In genomic region chr2:35109924-35110304, GRCm38 (mm10) we compare ENCODE assay signal across 8 mouse cellular contexts. TPM values are rescaled to one million over a fixed set of nuclear protein-coding genes. Genes with fewer than 3 reads are reported as not detected.
DNase-seq lines count a peak whose midpoint lies in the region; ATAC-seq and TF ChIP-seq lines count a peak whose summit lies in the region.

No protein-coding gene starts in this region.

- WGBS in heart, embryonic 11.5 days (ENCODE audit: insufficient replicate concordance): 2% methylated on average over 13 of the region's 13 CpGs
- WGBS in hindbrain, embryonic 12.5 days: 2% methylated on average over 13 of the region's 13 CpGs
- WGBS in midbrain, embryonic 12.5 days: under 1% methylated on average over 13 of the region's 13 CpGs

- no peaks in the 10 kb centered on the region; the same call in 1 of the 2 replicates for H3K4me1 ChIP-seq in heart, embryonic 11.5 days (ENCODE audit: control insufficient read depth, insufficient read depth, low read length)
- no peaks in the 10 kb centered on the region for H3K4me1 ChIP-seq in ES-E14 (ENCODE audit: control insufficient read depth in 2 of 2, insufficient read depth in 2 of 2, low read length in 2 of 2, poor library complexity in 1 of 2)
- peaks cover 4% of the 10 kb centered on the region; the same call in 1 of the 2 replicates for H3K4me1 ChIP-seq in hindbrain, embryonic 12.5 days
- peaks cover 5% of the 10 kb centered on the region; the same call in 1 of the 2 replicates for H3K4me1 ChIP-seq in midbrain, embryonic 12.5 days

- H3K4me2 ChIP-seq in heart, embryonic 11.5 days: peak overlapping the region; percentile 71
- H3K4me2 ChIP-seq in hindbrain, embryonic 12.5 days (replicated peaks): peak overlapping the region; percentile 59
- H3K4me2 ChIP-seq in midbrain, embryonic 12.5 days (replicated peaks): peak overlapping the region; percentile 73

- no peaks in the 10 kb centered on the region for H3K9me3 ChIP-seq in heart, embryonic 11.5 days (replicated peaks; ENCODE audit: control insufficient read depth, low read length)
- H3K9me3 ChIP-seq in ES-E14 (ENCODE audit: control insufficient read depth, insufficient read depth, low read depth, low read length): no peaks in the 10 kb centered on the region
- H3K9me3 ChIP-seq in hindbrain, embryonic 12.5 days (replicated peaks): no peaks in the 10 kb centered on the region
- H3K9me3 ChIP-seq in midbrain, embryonic 12.5 days: no peaks in the 10 kb centered on the region

- no peaks in the 10 kb centered on the region for H3K27me3 ChIP-seq in heart, embryonic 11.5 days (ENCODE audit: control insufficient read depth, insufficient read depth, low read length)
- H3K27me3 ChIP-seq in hindbrain, embryonic 12.5 days: no peaks in the 10 kb centered on the region
- H3K27me3 ChIP-seq in midbrain, embryonic 12.5 days: no peaks in the 10 kb centered on the region

- H3K27ac ChIP-seq in heart, embryonic 11.5 days (ENCODE audit: low read depth, low read length): peak overlapping the region; percentile 88
- no peak overlapping the region for H3K27ac ChIP-seq in ES-E14 (ENCODE audit: insufficient read depth, low read depth, low read length, poor library complexity, severe bottlenecking)
- H3K27ac ChIP-seq in hindbrain, embryonic 12.5 days: peak overlapping the region; percentile 87; the same call in 1 of the 2 replicates
- no peak overlapping the region; the same call in 1 of the 2 replicates for H3K27ac ChIP-seq in midbrain, embryonic 12.5 days (replicated peaks)

- in situ Hi-C loops in ES-E14 (cut with MboI; ENCODE audit: low sequenced_read_pairs in 2 of 2, unreplicated experiment in 2 of 2): loop anchor here in 1 of 2 experiments (25.0 kb wide), 1 partner anchor 273 kb away; the partner anchor contains the start of genes Fbxw2 and Gm34653

- H3K9ac ChIP-seq in heart, embryonic 11.5 days (ENCODE audit: low read depth, low read length): peak overlapping the region; percentile 80
- peak overlapping the region; percentile 95 for H3K9ac ChIP-seq in ES-E14 (ENCODE audit: insufficient read depth, low read depth, low read length, poor library complexity, severe bottlenecking)
- H3K9ac ChIP-seq in hindbrain, embryonic 12.5 days: peak overlapping the region; percentile 78
- H3K9ac ChIP-seq in midbrain, embryonic 12.5 days (replicated peaks): peak overlapping the region; percentile 71

- peak overlapping the region; percentile 91 for H3K4me3 ChIP-seq in heart, embryonic 11.5 days (ENCODE audit: low read depth, low read length)
- H3K4me3 ChIP-seq in ES-E14 (ENCODE audit: insufficient read depth in 1 of 2, low read depth in 1 of 2, low read length in 2 of 2, poor library complexity in 1 of 2, severe bottlenecking in 1 of 2): peak overlapping the region; percentile 90 to 100
- H3K4me3 ChIP-seq in hindbrain, embryonic 12.5 days: peak overlapping the region; percentile 67
- peak overlapping the region; percentile 73 for H3K4me3 ChIP-seq in midbrain, embryonic 12.5 days

- no peak for ATAC-seq in heart, embryonic 11.5 days (replicated peaks; ENCODE audit: insufficient number of reproducible peaks, low FRiP score, low TSS enrichment)
- ATAC-seq in hindbrain, embryonic 12.5 days (ENCODE audit: low FRiP score): no peak
- ATAC-seq in midbrain, embryonic 12.5 days (ENCODE audit: low FRiP score, low read depth): no peak; the same call in 1 of the 2 replicates

- DNase-seq in heart, adult 9 months (ENCODE audit: low spot score in 2 of 2): no peak
- no peak for DNase-seq in ES-E14 (ENCODE audit: low read depth, low spot score)
- DNase-seq in B cell, adult 2 months: no peak
- no peak for DNase-seq in thymus, postnatal 0 days (ENCODE audit: low spot score)
- DNase-seq in left cerebral cortex, adult 9 months (ENCODE audit: low spot score in 2 of 2): no peak

- H3K36me3 ChIP-seq in heart, embryonic 11.5 days (ENCODE audit: control insufficient read depth, insufficient read depth, low read length): no peaks in the 10 kb centered on the region
- no peaks in the 10 kb centered on the region for H3K36me3 ChIP-seq in ES-E14 (ENCODE audit: control insufficient read depth, insufficient read depth, low read length, poor library complexity, severe bottlenecking)
- no peaks in the 10 kb centered on the region; the same call in 1 of the 2 replicates for H3K36me3 ChIP-seq in hindbrain, embryonic 12.5 days
- H3K36me3 ChIP-seq in midbrain, embryonic 12.5 days: no peaks in the 10 kb centered on the region

TF ChIP-seq in ES-E14, 5 proteins besides CTCF, POLR2A, EP300 and RAD21:
- TF ChIP-seq CHD2 (IDR thresholded peaks at IDR 0.05; ENCODE audit: low read depth, low read length) (no peak), HCFC1 (IDR thresholded peaks at IDR 0.05; ENCODE audit: borderline replicate concordance, insufficient read depth, low read length) (no peak), ZC3H11A (IDR thresholded peaks at IDR 0.05; ENCODE audit: borderline replicate concordance, low read depth, low read length) (no peak), ZNF384 (IDR thresholded peaks at IDR 0.05; ENCODE audit: low read depth, low read length) (no peak), MAFK (IDR thresholded peaks at IDR 0.05; ENCODE audit: insufficient read depth, low read depth, low read length) (no peak)
TF ChIP-seq in ES-E14: peak in this region for 0.

RNA-seq across cellular contexts. Expression of gene Cntrl, which starts 0.6 kb away (rescaled TPM):
- polyA plus RNA-seq in heart, embryonic 11.5 days (2014; fragmentation: Nextera tagmentation; extraction: Ambion mirVana): 18.9 and 23.0 TPM in 2 replicates
- total RNA-seq in ES-E14 (2012; rRNA removed): 22.3 and 26.7 TPM in 2 replicates
- polyA plus RNA-seq in hindbrain, embryonic 12.5 days (2016; fragmentation: Nextera tagmentation; extraction: Ambion mirVana): 21.3 and 22.7 TPM in 2 replicates
- polyA plus RNA-seq in midbrain, embryonic 12.5 days (2016; fragmentation: Nextera tagmentation; extraction: Ambion mirVana): 30.7 and 32.5 TPM in 2 replicates
- polyA plus RNA-seq in thymus, postnatal 0 days (2015; fragmentation: Nextera tagmentation; extraction: Ambion mirVana): 40.7 and 47.2 TPM in 2 replicates

RNA-seq across cellular contexts. Expression of gene AI182371, which starts 8.6 kb away (rescaled TPM):
- 0.34 and 0.99 TPM in 2 replicates for polyA plus RNA-seq in heart, embryonic 11.5 days (2014; fragmentation: Nextera tagmentation; extraction: Ambion mirVana)
- 0.58 and 1.2 TPM in 2 replicates for total RNA-seq in ES-E14 (2012; rRNA removed)
- polyA plus RNA-seq in hindbrain, embryonic 12.5 days (2016; fragmentation: Nextera tagmentation; extraction: Ambion mirVana): 0.31 and 0.36 TPM in 2 replicates
- polyA plus RNA-seq in midbrain, embryonic 12.5 days (2016; fragmentation: Nextera tagmentation; extraction: Ambion mirVana): 0.47 and 0.51 TPM in 2 replicates
- 0.33 and 0.53 TPM in 2 replicates for polyA plus RNA-seq in thymus, postnatal 0 days (2015; fragmentation: Nextera tagmentation; extraction: Ambion mirVana)

RNA-seq across cellular contexts. Expression of gene Hc, which starts 48.7 kb away (rescaled TPM):
- 0.17 TPM in 1 of 2 replicates, not detected in the other for polyA plus RNA-seq in heart, embryonic 11.5 days (2014; fragmentation: Nextera tagmentation; extraction: Ambion mirVana)
- total RNA-seq in ES-E14 (2012; rRNA removed): 0.11 and 0.45 TPM in 2 replicates
- 0.14 TPM in 1 of 2 replicates, not detected in the other for polyA plus RNA-seq in hindbrain, embryonic 12.5 days (2016; fragmentation: Nextera tagmentation; extraction: Ambion mirVana)
- 0.96 and 0.99 TPM in 2 replicates for polyA plus RNA-seq in midbrain, embryonic 12.5 days (2016; fragmentation: Nextera tagmentation; extraction: Ambion mirVana)
- 0.07 and 0.22 TPM in 2 replicates for polyA plus RNA-seq in thymus, postnatal 0 days (2015; fragmentation: Nextera tagmentation; extraction: Ambion mirVana)

Comparison
In these comparisons a context has a peak if more than half of its experiments do, and no peak if none do; other contexts are left out.
1. H3K27ac ChIP-seq: peak in heart, embryonic 11.5 days (single experiment) and hindbrain, embryonic 12.5 days (single experiment); none in ES-E14 (single experiment) and midbrain, embryonic 12.5 days (single experiment).
2. Peak in every context shown above with its lines, with median percentiles within 50 percentile points of each other: H3K4me2 ChIP-seq, H3K4me3 ChIP-seq and H3K9ac ChIP-seq.